Mouse (Mus musculus) kidney, postnatal 36 days (tissue): ENCODE measurements at regions not wholly inside any gene's neighbourhood (a gene's known extent, or its start where the extent isn't known, plus 50 kb on each side); places are given as distances from the start of the nearest gene placed in this dataset.

Experiments
- DNase-seq, 2 experiments: peaks; one replicate each; pipeline ENCODE4 v3.0.0; 2021 to 2022; ENCODE audit warnings: mixed read lengths in 2 of 2

DNA sequence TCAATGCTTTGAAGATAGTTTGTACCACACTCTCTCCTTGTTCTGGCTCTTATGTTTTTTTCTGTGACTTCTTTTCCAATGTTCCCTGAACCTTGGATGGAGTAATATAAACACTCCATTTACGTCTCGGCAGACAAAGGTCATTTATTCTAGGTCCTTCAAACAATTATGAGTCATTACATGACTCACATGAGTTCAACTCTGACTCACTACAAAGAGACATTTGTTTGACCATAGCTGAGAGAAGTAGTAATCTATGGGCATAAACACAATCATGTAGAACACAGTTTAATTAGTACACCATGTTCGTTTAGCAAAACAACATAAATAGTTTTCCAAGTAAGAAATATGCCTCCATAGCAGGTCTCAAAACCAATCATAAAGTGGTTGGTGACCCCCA, 59.6 kb upstream of the Hmgcll1 start:
- no peak for DNase-seq

DNA sequence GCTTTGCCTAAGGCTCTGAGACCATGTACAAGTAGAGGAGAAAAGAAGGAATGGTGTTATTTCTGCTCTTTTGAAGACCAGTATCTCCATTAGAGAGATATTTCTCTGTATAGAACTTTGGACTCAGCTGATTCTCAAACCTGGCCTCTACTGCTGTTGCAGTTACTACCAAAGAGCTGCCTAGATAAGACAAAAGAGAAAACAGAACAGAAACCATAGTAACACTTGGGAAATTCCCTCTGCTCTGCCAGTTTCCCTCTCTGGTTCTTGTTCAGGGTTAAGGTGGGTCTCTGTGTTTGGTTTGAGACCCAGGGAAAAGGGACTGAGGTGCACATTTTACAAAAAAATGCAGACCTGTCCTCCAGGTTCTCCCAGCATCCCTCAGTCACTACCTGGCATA, 58.3 kb upstream of the Hmgcll1 start:
- no peak for DNase-seq

- no peak for DNase-seq
These were observed 55.8 kb upstream of the Hmgcll1 start for GRCm38 (mm10) chr9:75958720-75959339.

- peak in 1 of 2 experiments; percentile 2 for DNase-seq
These were observed 54.9 kb upstream of the Hmgcll1 start for GRCm38 (mm10) chr9:75959775-75960174.

DNA sequence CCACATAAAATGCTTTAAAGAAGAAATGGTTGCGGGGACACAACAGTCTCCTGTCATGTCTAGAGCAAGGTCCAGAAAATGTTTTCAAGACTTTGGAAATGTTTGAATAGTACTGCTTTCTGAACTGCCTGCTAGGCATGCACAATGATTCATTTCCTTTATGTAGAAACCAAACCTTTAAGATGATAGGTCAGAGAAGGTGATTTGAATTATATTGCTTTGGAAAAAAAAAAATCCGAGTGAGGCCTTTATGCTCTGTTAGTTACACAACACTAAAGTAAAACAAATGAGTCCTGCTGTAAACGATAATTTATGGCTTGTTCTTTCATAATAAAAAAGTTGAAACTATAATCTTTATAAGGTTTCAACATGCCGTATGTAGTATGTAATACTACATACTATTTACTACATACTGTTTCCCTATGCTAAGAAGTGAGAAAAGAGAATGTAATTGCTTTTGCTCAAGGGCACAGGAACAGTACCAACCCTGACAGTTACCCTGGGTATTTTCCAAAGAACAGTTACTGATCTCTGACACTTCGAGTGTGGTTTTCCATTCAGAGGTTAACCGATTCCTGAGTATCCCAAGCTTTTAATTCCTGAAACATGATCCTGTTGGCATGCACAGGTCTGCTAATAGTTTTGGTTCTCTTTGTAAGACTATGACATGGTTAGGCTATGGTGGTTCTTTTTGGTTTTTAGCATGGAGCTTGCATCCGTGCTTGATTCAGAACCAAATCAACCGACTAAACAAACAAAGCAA, 53.9 kb upstream of the Hmgcll1 start:
- DNase-seq: peak in 1 of 2 experiments; percentile 14
